Mouse (Mus musculus) c-Kit-negative CD71-positive TER-119-positive erythroid progenitor cells, embryonic 14.5 days (primary cell): ENCODE data around the gene Ccdc50.

Source experiments
- DNase-seq: peaks from one replicate; pipeline ENCODE4 v3.0.0-alpha.2; 2013; ENCODE audit warnings: low read depth, low spot score

Gene Ccdc50

GRCm38 (mm10) chr16:27395251-27396037 lies 6.8 kb downstream of the Ccdc50 start:
- DNase-seq, result no peak

- no peak for DNase-seq
Observed at GRCm38 (mm10) chr16:27396951-27397350, 8.3 kb downstream of the Ccdc50 start.

- DNase-seq, result no peak
Observed at GRCm38 (mm10) chr16:27399026-27399718, 10.5 kb downstream of the Ccdc50 start.

- no peak for DNase-seq
Observed at GRCm38 (mm10) chr16:27399719-27400253, 11.1 kb downstream of the Ccdc50 start.

GRCm38 (mm10) chr16:27401579-27401978 lies 12.9 kb downstream of the Ccdc50 start:
- no peak for DNase-seq

- DNase-seq, result no peak
Observed at GRCm38 (mm10) chr16:27404107-27404506, 15.4 kb downstream of the Ccdc50 start.

GRCm38 (mm10) chr16:27416937-27417584 lies 28.4 kb downstream of the Ccdc50 start:
- no peak for DNase-seq

- DNase-seq, result no peak
Observed at GRCm38 (mm10) chr16:27417632-27418031, 29.0 kb downstream of the Ccdc50 start.

GRCm38 (mm10) chr16:27420982-27421381 lies 32.3 kb downstream of the Ccdc50 start:
- no peak for DNase-seq

GRCm38 (mm10) chr16:27435034-27435433 lies 46.4 kb downstream of the Ccdc50 start:
- no peak for DNase-seq

GRCm38 (mm10) chr16:27443941-27444340 lies 55.3 kb downstream of the Ccdc50 start:
- no peak for DNase-seq

GRCm38 (mm10) chr16:27449360-27449759 lies 60.7 kb downstream of the Ccdc50 start:
- no peak for DNase-seq

GRCm38 (mm10) chr16:27450655-27451054 lies 62.0 kb downstream of the Ccdc50 start:
- no peak for DNase-seq

- DNase-seq, result no peak
Observed at GRCm38 (mm10) chr16:27453396-27453795, 64.7 kb downstream of the Ccdc50 start.

- DNase-seq, result no peak
Observed at GRCm38 (mm10) chr16:27453823-27454222, 65.2 kb downstream of the Ccdc50 start.

GRCm38 (mm10) chr16:27457273-27457672 lies 68.6 kb downstream of the Ccdc50 start:
- peak; percentile 33 for DNase-seq

- peak; percentile 24 for DNase-seq
Observed at GRCm38 (mm10) chr16:27468731-27469130, 80.1 kb downstream of the Ccdc50 start.

- no peak for DNase-seq
Observed at GRCm38 (mm10) chr16:27471389-27471788, 82.7 kb downstream of the Ccdc50 start.

- DNase-seq, result no peak
Observed at GRCm38 (mm10) chr16:27483834-27484233, 95.2 kb downstream of the Ccdc50 start.
